Mouse (Mus musculus) ES-E14 (cell line): ENCODE measurements around the gene Invs. TPM values are rescaled to one million over a fixed set of nuclear protein-coding genes. Genes with fewer than 3 reads are reported as not detected.

Experiments used
- DNase-seq: peaks from one replicate; pipeline ENCODE4 v3.0.0-alpha.2; 2013; ENCODE audit warnings: low read depth, low spot score
- H3K27ac ChIP-seq: 2 replicates; pipeline ENCODE4 v1.5.1; 2012; ENCODE audit warnings: low read depth, mild to moderate bottlenecking, low read length, moderate library complexity, mixed read lengths; ENCODE audit not compliant: poor library complexity, insufficient read depth, severe bottlenecking
- H3K36me3 ChIP-seq: 2 replicates; pipeline ENCODE4 v1.6.1; 2012; ENCODE audit warnings: mild to moderate bottlenecking, low read length, moderate library complexity, mixed read lengths; ENCODE audit not compliant: control insufficient read depth, poor library complexity, insufficient read depth, severe bottlenecking
- H3K4me1 ChIP-seq, 2 experiments: fragments of 150-350 bp in 1 of 2; sonication (generic) in 1 of 2; 2 replicates each; pipeline ENCODE4 v1.6.1; 2012; ENCODE audit warnings: low read length in 2 of 2, mild to moderate bottlenecking in 1 of 2, mixed read lengths in 1 of 2; ENCODE audit not compliant: control insufficient read depth in 2 of 2, insufficient read depth in 2 of 2, poor library complexity in 1 of 2
- H3K4me3 ChIP-seq, 2 experiments: fragments of 150-350 bp in 1 of 2; sonication (generic) in 1 of 2; 2 replicates each; pipeline ENCODE4 v1.5.1; 2012; ENCODE audit warnings: low read length in 2 of 2, low read depth in 1 of 2, mild to moderate bottlenecking in 1 of 2, mixed read lengths in 1 of 2; ENCODE audit not compliant: insufficient read depth in 1 of 2, poor library complexity in 1 of 2, severe bottlenecking in 1 of 2
- H3K9ac ChIP-seq: 2 replicates; pipeline ENCODE4 v1.6.1; 2012; ENCODE audit warnings: low read depth, mild to moderate bottlenecking, low read length, mixed read lengths; ENCODE audit not compliant: poor library complexity, insufficient read depth, severe bottlenecking
- H3K9me3 ChIP-seq: fragments of 150-350 bp; sonication (generic); 2 replicates; pipeline ENCODE4 v1.6.1; 2012; ENCODE audit warnings: low read depth, mild to moderate bottlenecking, low read length; ENCODE audit not compliant: control insufficient read depth, insufficient read depth
- CHD2 ChIP-seq: IDR thresholded peaks from 2 replicates; pipeline ENCODE4 v1.6.1; 2014; ENCODE audit warnings: mild to moderate bottlenecking, low read depth, low read length, inconsistent platforms
- HCFC1 ChIP-seq: IDR thresholded peaks from 2 replicates; pipeline ENCODE4 v1.6.1; 2012; ENCODE audit warnings: low read length, inconsistent platforms, borderline replicate concordance; ENCODE audit not compliant: insufficient read depth
- MAFK ChIP-seq: IDR thresholded peaks from 2 replicates; pipeline ENCODE4 v1.6.1; 2014; ENCODE audit warnings: mild to moderate bottlenecking, low read depth, low read length, inconsistent platforms; ENCODE audit not compliant: insufficient read depth
- ZC3H11A ChIP-seq: IDR thresholded peaks from 2 replicates; pipeline ENCODE4 v1.6.1; 2012; ENCODE audit warnings: low read depth, mild to moderate bottlenecking, inconsistent platforms, low read length, borderline replicate concordance
- ZNF384 ChIP-seq: IDR thresholded peaks from 2 replicates; pipeline ENCODE4 v1.6.1; 2012; ENCODE audit warnings: low read depth, low read length, inconsistent platforms
- in situ Hi-C, 2 experiments: fragments of 600-800 bp; cut with MboI; formaldehyde crosslinking; loops; one replicate each; pipeline ENCODE4 v1.15.1; 2025; ENCODE audit warnings: low sequenced_read_pairs in 2 of 2, inconsistent platforms in 1 of 2; ENCODE audit not compliant: unreplicated experiment in 2 of 2
- total RNA-seq: library from RNA; depleted of rRNA; stranded (reverse); fragments of 300-350 nt; gene quantifications from 2 replicates; pipeline ENCODE4 v1.2.3, GENCODE M21; 2012

The Invs gene
- total RNA-seq, 1 experiment: 3.6 TPM

GRCm38 (mm10) chr4:48328042-48328441 lies 48.5 kb downstream of the Invs start:
- Histone ChIP-seq H3K27ac (no peak overlapping the region), H3K4me3 (no peak overlapping the region), H3K9me3 (no peaks in the 10 kb centered on the region), H3K4me1 (no peaks in the 10 kb centered on the region), H3K9ac (no peak overlapping the region), H3K36me3 (no peaks in the 10 kb centered on the region)
- in situ Hi-C loops: no loop called here
- TF ChIP-seq ZNF384 (no peak), CHD2 (no peak), ZC3H11A (no peak)
- DNase-seq: no peak

DNA sequence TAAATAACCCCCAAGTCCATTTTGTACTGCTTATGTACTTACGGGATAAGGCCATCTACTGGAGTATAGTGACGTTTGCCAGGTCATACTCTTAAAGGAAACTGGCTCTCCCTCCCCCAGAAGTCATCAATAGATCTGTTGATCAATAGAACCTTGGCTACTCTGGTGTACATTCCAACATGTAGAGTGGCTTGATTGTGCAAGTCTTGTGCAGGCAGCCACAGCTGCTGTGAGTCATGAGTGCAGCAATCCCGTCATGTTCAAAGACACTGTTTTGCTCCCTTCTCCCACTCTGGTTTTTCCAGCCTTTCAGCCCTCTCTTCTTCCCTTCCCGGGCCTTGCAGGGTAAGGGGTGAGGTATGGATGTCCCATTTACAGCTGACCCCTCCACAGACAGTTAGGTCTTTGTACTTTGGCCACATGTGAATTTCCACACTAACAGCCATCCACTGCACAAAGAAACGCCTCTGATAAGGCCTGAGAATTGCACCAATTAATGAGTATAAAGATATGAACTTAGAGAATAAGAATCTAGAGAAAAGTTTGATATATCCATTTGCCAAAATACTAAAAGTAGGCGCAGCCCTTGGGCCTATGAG lies 53.0 kb downstream of the Invs start:
- Histone ChIP-seq H3K36me3 (no peaks in the 10 kb centered on the region), H3K9me3 (no peaks in the 10 kb centered on the region), H3K4me1 (no peaks in the 10 kb centered on the region), H3K9ac (no peak overlapping the region), H3K27ac (no peak overlapping the region), H3K4me3 (no peak overlapping the region)
- no peak for DNase-seq
- in situ Hi-C loops: no loop called here
- no peak for TF ChIP-seq HCFC1
- TF ChIP-seq ZNF384: no peak
- TF ChIP-seq CHD2: no peak
- no peak for TF ChIP-seq MAFK
- TF ChIP-seq ZC3H11A: no peak

DNA sequence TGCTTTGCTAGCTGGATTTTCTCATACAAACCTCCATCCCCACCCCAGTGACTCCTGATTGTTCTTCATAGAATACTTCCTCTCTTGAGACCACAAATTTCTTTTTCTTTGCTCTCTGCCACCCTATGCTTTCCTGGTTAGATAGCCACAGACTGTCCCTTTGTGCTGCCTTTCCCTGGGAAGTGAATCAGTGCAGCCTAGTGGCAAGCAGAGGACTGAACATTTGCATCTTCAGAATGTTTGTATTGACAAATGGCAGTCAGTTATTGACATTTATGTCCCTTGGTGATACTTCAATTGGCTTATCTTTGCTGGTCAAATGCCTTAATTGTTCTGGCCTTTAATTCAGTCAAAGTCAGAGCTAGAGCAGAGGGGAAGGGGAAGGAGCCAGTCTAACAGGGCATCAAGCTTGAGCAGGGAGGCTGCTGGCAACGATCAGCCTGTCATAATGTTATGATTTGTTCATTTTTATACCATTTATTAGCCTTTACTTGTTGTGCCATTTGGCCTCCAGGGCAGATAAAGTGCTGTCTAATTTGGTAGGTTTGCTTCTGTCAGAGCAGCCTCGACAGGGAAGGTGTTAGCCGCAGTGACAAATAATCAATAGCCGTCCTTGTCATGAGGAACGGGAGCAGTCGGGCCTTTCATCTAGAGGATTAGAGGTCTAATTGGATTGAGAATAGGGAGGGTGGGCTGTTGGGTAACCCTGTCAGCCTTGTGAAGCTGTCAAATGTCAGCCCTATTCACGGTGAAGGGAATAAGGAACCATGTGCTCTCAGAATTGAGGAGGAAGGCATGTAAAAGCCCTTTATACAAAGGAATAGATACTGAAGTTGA lies 55.6 kb downstream of the Invs start:
- in situ Hi-C loops: no loop called here
- Histone ChIP-seq H3K4me1 (no peaks in the 10 kb centered on the region), H3K27ac (no peak overlapping the region), H3K4me3 (no peak overlapping the region), H3K9ac (no peak overlapping the region), H3K36me3 (no peaks in the 10 kb centered on the region), H3K9me3 (no peaks in the 10 kb centered on the region)
- no peak for TF ChIP-seq CHD2
- TF ChIP-seq HCFC1: no peak
- TF ChIP-seq ZNF384: no peak
- TF ChIP-seq ZC3H11A: no peak
- no peak for TF ChIP-seq MAFK
- no peak for DNase-seq

GRCm38 (mm10) chr4:48342705-48343104 lies 63.1 kb downstream of the Invs start:
- H3K27ac ChIP-seq: no peak overlapping the region
- DNase-seq: no peak
- no peaks in the 10 kb centered on the region for H3K4me1 ChIP-seq
- no peak overlapping the region for H3K9ac ChIP-seq
- no peaks in the 10 kb centered on the region for H3K36me3 ChIP-seq
- H3K9me3 ChIP-seq: no peaks in the 10 kb centered on the region
- no peak overlapping the region for H3K4me3 ChIP-seq
- in situ Hi-C loops: no loop called here
- no peak for TF ChIP-seq MAFK
- no peak for TF ChIP-seq ZC3H11A
- no peak for TF ChIP-seq CHD2
- no peak for TF ChIP-seq ZNF384
- no peak for TF ChIP-seq HCFC1

GRCm38 (mm10) chr4:48362367-48362766 lies 82.8 kb downstream of the Invs start:
- Histone ChIP-seq H3K27ac (no peak overlapping the region), H3K9me3 (no peaks in the 10 kb centered on the region), H3K4me1 (no peaks in the 10 kb centered on the region), H3K9ac (no peak overlapping the region), H3K36me3 (no peaks in the 10 kb centered on the region), H3K4me3 (no peak overlapping the region)
- TF ChIP-seq HCFC1 (no peak), MAFK (no peak), ZC3H11A (no peak), CHD2 (no peak), ZNF384 (no peak)
- DNase-seq: no peak
- in situ Hi-C loops: no loop called here
